Mouse (Mus musculus) limb, embryonic 15.5 days (tissue): ENCODE measurements around the gene Nup210l. TPM values are rescaled to one million over a fixed set of nuclear protein-coding genes. Genes with fewer than 3 reads are reported as not detected.
A peak's percentile ranks its signal among the peaks of the same experiment; 100 is the strongest.

ENCODE experiments used
- ATAC-seq: fragments of 200-750 bp; cut with Nextera tagmentation; 2 replicates; pipeline ENCODE4 v1.8.0; 2017; ENCODE audit warnings: low read depth, moderate TSS enrichment; ENCODE audit not compliant: insufficient number of reproducible peaks, low FRiP score, low TSS enrichment
- H3K27ac ChIP-seq: fragments of 300-500 bp; sonication (generic); 2 replicates; pipeline ENCODE4 v1.5.1; 2015; ENCODE audit warnings: moderate library complexity, mild to moderate bottlenecking, inconsistent platforms
- H3K27me3 ChIP-seq: fragments of 300-500 bp; sonication (generic); 2 replicates; pipeline ENCODE4 v1.6.1; 2015; ENCODE audit warnings: inconsistent platforms
- H3K36me3 ChIP-seq: fragments of 300-500 bp; sonication (generic); 2 replicates; pipeline ENCODE4 v1.6.1; 2015; ENCODE audit warnings: inconsistent platforms
- H3K4me1 ChIP-seq: fragments of 300-500 bp; sonication (generic); 2 replicates; pipeline ENCODE4 v1.6.1; 2015; ENCODE audit warnings: inconsistent platforms
- H3K4me2 ChIP-seq: fragments of 300-500 bp; sonication (generic); 2 replicates; pipeline ENCODE4 v1.6.1; 2015; ENCODE audit warnings: mild to moderate bottlenecking, inconsistent platforms
- H3K4me3 ChIP-seq: fragments of 300-500 bp; sonication (generic); 2 replicates; pipeline ENCODE4 v1.5.1; 2015; ENCODE audit warnings: mild to moderate bottlenecking, inconsistent platforms
- H3K9ac ChIP-seq: fragments of 300-500 bp; sonication (generic); 2 replicates; pipeline ENCODE4 v1.6.1; 2015; ENCODE audit warnings: inconsistent platforms
- H3K9me3 ChIP-seq: fragments of 300-500 bp; sonication (generic); 2 replicates; pipeline ENCODE4 v1.6.1; 2016; ENCODE audit warnings: inconsistent platforms
- WGBS: fragments of 180-500 bp; shearing (Covaris S2); methylation state at CpG from one replicate; pipeline ENCODE4 v1.1.7; 2015; 5-methylcytosine and 5-hydroxymethylcytosine counted together
- polyA plus RNA-seq: library from polyadenylated mRNA; unstranded; fragments of >200 nt; fragmentation: Nextera tagmentation; extraction: Ambion mirVana; gene quantifications from 2 replicates; pipeline ENCODE4 v1.2.1, GENCODE M21; 2015

Nup210l gene
- polyA plus RNA-seq: 0.28 and 0.30 TPM in 2 replicates

DNA sequence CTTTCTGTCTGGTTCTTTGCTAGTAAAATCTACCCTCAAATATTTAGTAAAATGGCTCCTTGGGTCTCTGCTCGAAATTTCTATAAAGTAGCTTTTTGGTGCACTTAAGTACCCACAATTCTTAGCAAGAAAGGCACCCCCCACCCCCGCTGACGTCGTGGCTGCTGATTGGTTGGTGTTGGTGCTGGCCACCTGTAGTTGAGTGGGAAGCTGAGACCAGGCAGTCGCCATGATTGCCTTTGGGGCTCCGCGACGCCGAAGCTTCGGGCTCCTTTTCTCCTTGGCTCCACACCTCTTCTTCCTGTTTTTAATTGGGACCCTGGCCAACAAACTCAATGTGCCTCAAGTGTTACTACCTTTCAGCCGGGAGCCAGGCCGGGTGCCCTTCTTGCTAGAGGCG lies at the start of gene Nup210l:
Nup210l (plus strand) TSS at position 195 of the 400 bp plus-strand sequence.
- peaks cover 21% of the 10 kb centered on the region for H3K36me3 ChIP-seq
- no peak for ATAC-seq
- H3K4me3 ChIP-seq: no peak within 1 kb of the TSS
- WGBS: 84% methylated on average over 13 of the region's 13 CpGs
- H3K27me3 ChIP-seq: no peaks in the 10 kb centered on the region
- H3K9me3 ChIP-seq: no peaks in the 10 kb centered on the region
- H3K27ac ChIP-seq: no peak within 1 kb of the TSS
- no peaks in the 10 kb centered on the region for H3K4me1 ChIP-seq
- H3K4me2 ChIP-seq: no peak within 1 kb of the TSS
- no peak within 1 kb of the TSS for H3K9ac ChIP-seq

DNA sequence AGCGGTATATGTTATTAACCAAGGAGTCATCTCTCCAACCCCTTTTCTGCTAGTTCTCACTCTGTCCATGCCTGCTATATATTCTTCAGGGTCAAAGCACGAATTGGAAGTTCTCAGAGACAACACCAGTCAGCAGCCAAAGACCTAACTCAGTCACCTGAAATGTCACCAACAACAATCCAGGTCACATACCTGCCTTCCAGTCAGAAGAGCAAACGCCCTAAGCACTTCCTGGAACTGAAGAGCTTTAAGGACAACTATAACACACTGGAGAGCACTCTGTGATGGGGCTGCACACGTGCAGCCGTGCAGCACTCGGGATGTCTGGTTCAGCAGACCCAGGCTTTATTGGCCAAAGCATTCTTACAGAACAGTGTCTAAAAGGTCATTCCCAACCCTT lies 42.4 kb upstream of the Nup210l start:
- no peak overlapping the region for H3K4me3 ChIP-seq
- peaks cover 55% of the 10 kb centered on the region for H3K36me3 ChIP-seq
- H3K4me2 ChIP-seq: no peak overlapping the region
- H3K4me1 ChIP-seq: no peaks in the 10 kb centered on the region
- no peaks in the 10 kb centered on the region for H3K9me3 ChIP-seq
- no peak for ATAC-seq
- no peaks in the 10 kb centered on the region for H3K27me3 ChIP-seq
- H3K9ac ChIP-seq: no peak overlapping the region
- no peak overlapping the region for H3K27ac ChIP-seq
- WGBS: 89% methylated on average over 6 of the region's 6 CpGs

- WGBS: 71% methylated on average over 2 of the region's 2 CpGs
- Histone ChIP-seq H3K4me2 (no peak overlapping the region), H3K9me3 (no peaks in the 10 kb centered on the region), H3K4me3 (no peak overlapping the region), H3K9ac (no peak overlapping the region), H3K4me1 (no peaks in the 10 kb centered on the region), H3K27me3 (no peaks in the 10 kb centered on the region), H3K36me3 (peaks cover 45% of the 10 kb centered on the region), H3K27ac (no peak overlapping the region)
- ATAC-seq: no peak
Measured at GRCm38 (mm10) chr3:90062539-90062938, 41.4 kb upstream of the Nup210l start.

DNA sequence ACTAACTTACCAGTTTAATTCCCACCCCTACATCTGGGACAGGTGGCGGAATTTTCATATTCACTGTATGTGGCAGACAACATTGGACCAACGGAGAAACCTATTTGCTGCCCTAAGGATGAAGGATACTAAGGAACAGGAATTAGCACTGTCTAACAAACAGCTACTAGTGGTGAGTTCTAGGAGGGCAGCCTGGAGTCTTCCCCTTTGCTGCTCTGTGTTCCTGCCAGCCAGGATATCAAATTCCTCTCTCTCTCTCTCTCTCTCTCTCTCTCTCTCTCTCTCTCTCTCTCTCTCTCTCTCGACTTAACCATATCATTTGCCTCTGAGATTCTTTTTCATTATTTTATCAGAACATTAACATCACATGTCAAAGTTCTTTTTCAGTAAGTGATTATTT lies 39.5 kb upstream of the Nup210l start:
- WGBS: 82% methylated on average over 3 of the region's 3 CpGs
- H3K4me1 ChIP-seq: no peaks in the 10 kb centered on the region
- no peak overlapping the region for H3K4me3 ChIP-seq
- no peak overlapping the region for H3K9ac ChIP-seq
- H3K27ac ChIP-seq: no peak overlapping the region
- H3K27me3 ChIP-seq: no peaks in the 10 kb centered on the region
- no peaks in the 10 kb centered on the region for H3K9me3 ChIP-seq
- H3K36me3 ChIP-seq: peaks cover 39% of the 10 kb centered on the region
- no peak overlapping the region for H3K4me2 ChIP-seq
- ATAC-seq: no peak

- WGBS: 45% methylated on average over 3 of the region's 3 CpGs
- Histone ChIP-seq H3K36me3 (peaks cover 35% of the 10 kb centered on the region), H3K4me1 (no peaks in the 10 kb centered on the region), H3K9ac (no peak overlapping the region), H3K27me3 (no peaks in the 10 kb centered on the region), H3K9me3 (no peaks in the 10 kb centered on the region), H3K4me3 (no peak overlapping the region), H3K4me2 (no peak overlapping the region), H3K27ac (no peak overlapping the region; the same call in 1 of the 2 replicates)
- no peak for ATAC-seq
Measured at GRCm38 (mm10) chr3:90065553-90065952, 38.4 kb upstream of the Nup210l start.

DNA sequence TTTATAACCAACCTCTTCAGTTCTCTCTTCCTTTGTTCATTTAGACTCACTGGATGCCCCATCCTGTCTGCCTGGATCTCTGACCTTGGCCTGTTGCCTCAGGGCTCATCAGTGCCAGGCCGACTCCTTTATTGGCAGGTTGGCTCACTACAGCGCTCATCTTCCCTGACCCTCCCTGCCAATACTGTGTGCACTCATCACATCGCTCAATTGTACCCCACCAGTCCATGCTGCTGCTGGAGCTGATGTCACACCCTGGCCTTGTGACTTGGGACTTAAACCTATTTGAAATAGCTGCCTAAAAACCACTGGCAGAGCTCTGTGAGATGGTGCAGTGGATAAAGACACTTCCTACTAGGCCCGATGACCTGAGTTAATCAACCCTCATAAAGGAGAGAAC lies 36.1 kb upstream of the Nup210l start:
- H3K36me3 ChIP-seq: peaks cover 13% of the 10 kb centered on the region
- no peak for ATAC-seq
- no peak overlapping the region for H3K9ac ChIP-seq
- H3K4me2 ChIP-seq: no peak overlapping the region
- H3K27ac ChIP-seq: no peak overlapping the region
- no peaks in the 10 kb centered on the region for H3K4me1 ChIP-seq
- no peaks in the 10 kb centered on the region for H3K27me3 ChIP-seq
- H3K4me3 ChIP-seq: no peak overlapping the region
- 92% methylated on average over 4 of the region's 4 CpGs for WGBS
- no peaks in the 10 kb centered on the region for H3K9me3 ChIP-seq

GRCm38 (mm10) chr3:90069688-90070087 lies 34.2 kb upstream of the Nup210l start:
- H3K27me3 ChIP-seq: no peaks in the 10 kb centered on the region
- H3K4me3 ChIP-seq: no peak overlapping the region
- WGBS: 71% methylated on average over 7 of the region's 7 CpGs
- H3K27ac ChIP-seq: no peak overlapping the region
- no peak overlapping the region for H3K4me2 ChIP-seq
- no peaks in the 10 kb centered on the region for H3K36me3 ChIP-seq
- H3K9me3 ChIP-seq: no peaks in the 10 kb centered on the region
- H3K9ac ChIP-seq: no peak overlapping the region
- ATAC-seq: no peak
- H3K4me1 ChIP-seq: no peaks in the 10 kb centered on the region

DNA sequence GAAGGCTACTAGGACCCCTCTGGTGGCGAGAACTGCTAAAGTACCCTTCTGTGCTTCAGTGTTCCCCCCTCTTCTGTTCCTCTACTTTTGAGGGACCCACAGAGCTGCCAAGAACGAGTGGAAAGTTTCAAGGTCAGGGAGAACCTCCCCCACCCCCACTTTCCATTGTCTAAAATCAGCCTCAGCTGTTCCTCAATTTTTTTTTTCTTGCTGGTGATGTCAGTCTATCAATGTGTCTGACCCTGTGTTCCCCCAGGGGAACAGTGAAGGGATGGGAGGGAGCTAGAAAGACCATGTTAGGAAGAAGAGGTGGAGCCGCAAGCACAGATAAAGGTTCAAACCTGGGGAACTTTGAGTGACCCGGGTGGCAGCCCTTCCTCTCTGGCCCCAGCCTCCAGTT lies 31.6 kb upstream of the Nup210l start, which contains the start of gene Tpm3:
Tpm3 (plus strand) TSS at position 356 of the 400 bp plus-strand sequence.
- H3K27ac ChIP-seq: no peak within 1 kb of the TSS
- no peak within 1 kb of the TSS for H3K4me2 ChIP-seq
- no peak within 1 kb of the TSS for H3K4me3 ChIP-seq
- H3K36me3 ChIP-seq: no peaks in the 10 kb centered on the region
- no peaks in the 10 kb centered on the region for H3K27me3 ChIP-seq
- peaks cover 4% of the 10 kb centered on the region for H3K4me1 ChIP-seq
- no peak for ATAC-seq
- no peak within 1 kb of the TSS for H3K9ac ChIP-seq
- WGBS: 65% methylated on average over 4 of the region's 4 CpGs
- no peaks in the 10 kb centered on the region for H3K9me3 ChIP-seq

GRCm38 (mm10) chr3:90076921-90077716 lies 26.8 kb upstream of the Nup210l start:
- Histone ChIP-seq H3K4me2 (no peak overlapping the region), H3K4me3 (no peak overlapping the region), H3K36me3 (no peaks in the 10 kb centered on the region), H3K9me3 (no peaks in the 10 kb centered on the region), H3K9ac (no peak overlapping the region), H3K4me1 (peaks cover 23% of the 10 kb centered on the region), H3K27ac (0 out of 2 replicates have a peak overlapping the region, but pooled peaks have one; percentile 6), H3K27me3 (no peaks in the 10 kb centered on the region)
- 16% methylated on average over 5 of the region's 5 CpGs for WGBS
- no peak for ATAC-seq

DNA sequence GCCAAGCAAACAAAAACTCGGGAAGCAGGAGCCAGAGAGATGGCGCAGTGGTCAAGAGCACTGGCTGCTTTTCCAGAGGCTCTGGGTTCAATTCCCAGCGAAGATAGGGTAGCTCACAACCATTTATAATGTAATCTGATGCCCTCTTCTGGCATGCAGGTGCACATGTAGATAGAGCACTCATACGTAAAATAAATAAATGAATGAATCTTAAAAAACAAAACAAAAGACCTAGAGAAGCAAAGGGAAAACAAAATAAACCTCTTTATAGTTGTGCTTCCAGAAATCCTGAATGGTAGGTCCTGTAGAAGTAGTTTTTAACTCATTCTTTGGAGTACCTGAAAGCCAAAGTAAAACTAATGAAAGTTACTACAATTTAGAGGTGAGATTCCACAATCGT lies 25.7 kb upstream of the Nup210l start:
- Histone ChIP-seq H3K27ac (no peak overlapping the region), H3K9me3 (no peaks in the 10 kb centered on the region), H3K9ac (no peak overlapping the region), H3K36me3 (no peaks in the 10 kb centered on the region), H3K4me1 (peaks cover 31% of the 10 kb centered on the region), H3K27me3 (no peaks in the 10 kb centered on the region), H3K4me2 (no peak overlapping the region), H3K4me3 (no peak overlapping the region)
- 46% methylated on average over 5 of the region's 5 CpGs for WGBS
- ATAC-seq: no peak

GRCm38 (mm10) chr3:90079133-90079762 lies 24.7 kb upstream of the Nup210l start:
- Histone ChIP-seq H3K27me3 (no peaks in the 10 kb centered on the region), H3K27ac (peak overlapping the region; percentile 99), H3K4me1 (peaks cover 41% of the 10 kb centered on the region), H3K36me3 (0 out of 2 replicates have a peak, but pooled peaks cover 2% of the 10 kb centered on the region), H3K4me3 (peak overlapping the region; percentile 78), H3K4me2 (peak overlapping the region; percentile 70), H3K9me3 (no peaks in the 10 kb centered on the region), H3K9ac (peak overlapping the region; percentile 84)
- under 1% methylated on average over 33 of the region's 33 CpGs for WGBS
- peak; percentile 96 for ATAC-seq
